8 mouse cellular contexts compared by ENCODE assay signal in genomic region chr1:126726400-126727055, GRCm38 (mm10).
DNase-seq lines count a peak whose midpoint lies in the region; ATAC-seq lines count a peak whose summit lies in the region.

No protein-coding gene starts in this region.

- no peaks in the 10 kb centered on the region for H3K36me3 ChIP-seq in neural tube, embryonic 11.5 days (ENCODE audit: control insufficient read depth, insufficient read depth, low read length)

- no peak overlapping the region for H3K9ac ChIP-seq in neural tube, embryonic 11.5 days (ENCODE audit: low read length)

- 0 out of 2 replicates have a peak, but pooled peaks cover 3% of the 10 kb centered on the region for H3K4me1 ChIP-seq in neural tube, embryonic 11.5 days (ENCODE audit: control insufficient read depth, insufficient read depth, low read length)

- no peak overlapping the region for H3K27ac ChIP-seq in neural tube, embryonic 11.5 days (ENCODE audit: low read depth, low read length)

- WGBS in neural tube, embryonic 11.5 days, result 43% methylated on average over 6 of the region's 6 CpGs

- H3K27me3 ChIP-seq in neural tube, embryonic 11.5 days (ENCODE audit: control insufficient read depth, insufficient read depth, low read length), result no peaks in the 10 kb centered on the region

- H3K4me3 ChIP-seq in neural tube, embryonic 11.5 days (ENCODE audit: low read depth, low read length), result no peak overlapping the region

- ATAC-seq in neural tube, embryonic 11.5 days (ENCODE audit: insufficient read depth, low FRiP score, low TSS enrichment), result no peak

- DNase-seq in adrenal gland, adult (ENCODE audit: inconsistent age in 2 of 2, low spot score in 1 of 2), result peak; percentile 21 to 68
- DNase-seq in adrenal gland, adult 18-20 months (ENCODE audit: low spot score in 2 of 2), result no peak
- DNase-seq in neural tube, embryonic 11.5 days (ENCODE audit: low spot score), result peak; percentile 28
- DNase-seq in neural tube, embryonic 10.5 days (ENCODE audit: extremely low spot score, low spot score), result no peak
- peak; percentile 4 to 7 for DNase-seq in frontal cortex, postnatal 36 days (ENCODE audit: low spot score in 2 of 2)
- DNase-seq in lung, postnatal 25 days (ENCODE audit: low spot score), result peak; percentile 50
- DNase-seq in thymus, postnatal 0 days (ENCODE audit: low spot score), result no peak
- DNase-seq in urinary bladder, adult 2 months (ENCODE audit: low spot score), result no peak

- no peak overlapping the region for H3K4me2 ChIP-seq in neural tube, embryonic 11.5 days (ENCODE audit: low read depth)

- no peaks in the 10 kb centered on the region for H3K9me3 ChIP-seq in neural tube, embryonic 11.5 days (ENCODE audit: control insufficient read depth, low read length)

Comparison
In these comparisons a context has a peak if more than half of its experiments do, and no peak if none do; other contexts are left out.
1. DNase-seq: peak in adrenal gland, adult (2 of 2), neural tube, embryonic 11.5 days (single experiment), frontal cortex, postnatal 36 days (2 of 2) and lung, postnatal 25 days (single experiment); none in adrenal gland, adult 18-20 months (0 of 2), neural tube, embryonic 10.5 days (single experiment), thymus, postnatal 0 days (single experiment) and urinary bladder, adult 2 months (single experiment).